Mouse (Mus musculus): Measurements from ENCODE around the gene Olfr628.
"Not testable (repeated sequence)": the region's sequence is repeated elsewhere in the genome, so short reads cannot be mapped to it uniquely, and the experiment has no call there.

Olfr628 gene

GRCm38 (mm10) chr7:103730074-103730473 lies at the start of gene Olfr628:
Gene Olfr628, plus strand, starts transcription at chr7:103730374.
- no peak for DNase-seq (ENCODE audit: low read depth)

GRCm38 (mm10) chr7:103682420-103682819 lies 47.8 kb upstream of the Olfr628 start, which contains the start of gene Olfr625-ps1:
Gene Olfr625-ps1, plus strand, starts transcription at chr7:103682720.
- no peak for DNase-seq (ENCODE audit: low read depth)

GRCm38 (mm10) chr7:103699469-103699868 lies 30.7 kb upstream of the Olfr628 start:
- DNase-seq (ENCODE audit: low read depth): no peak

- no peak for DNase-seq (ENCODE audit: low read depth)
Observed at GRCm38 (mm10) chr7:103712024-103712423, 18.1 kb upstream of the Olfr628 start.

- DNase-seq (ENCODE audit: low read depth): no peak
Observed at GRCm38 (mm10) chr7:103714371-103714770, 15.8 kb upstream of the Olfr628 start, which contains the start of gene Olfr243. Gene Olfr243, plus strand, starts transcription at chr7:103714671.

- DNase-seq (ENCODE audit: low read depth): not testable (repeated sequence)
Observed at GRCm38 (mm10) chr7:103716398-103716797, 13.8 kb upstream of the Olfr628 start.

- DNase-seq (ENCODE audit: low read depth): no peak
Observed at GRCm38 (mm10) chr7:103744843-103745242, 14.7 kb downstream of the Olfr628 start, which contains the start of gene Olfr629. Gene Olfr629, minus strand, starts transcription at chr7:103744943.

GRCm38 (mm10) chr7:103757233-103757632 lies 27.1 kb downstream of the Olfr628 start, which contains the start of gene Olfr630:
Gene Olfr630, minus strand, starts transcription at chr7:103757333.
- no peak for DNase-seq (ENCODE audit: low read depth)

- not testable (repeated sequence) for DNase-seq (ENCODE audit: low read depth)
Observed at GRCm38 (mm10) chr7:103762212-103762611, 32.0 kb downstream of the Olfr628 start.

GRCm38 (mm10) chr7:103767687-103768086 lies 37.5 kb downstream of the Olfr628 start:
- DNase-seq (ENCODE audit: low read depth): not testable (repeated sequence)

- no peak for DNase-seq (ENCODE audit: low read depth)
Observed at GRCm38 (mm10) chr7:103771494-103771893, 41.3 kb downstream of the Olfr628 start, which contains the start of gene Olfr69. Gene Olfr69, minus strand, starts transcription at chr7:103771594.

- not testable (repeated sequence) for DNase-seq (ENCODE audit: low read depth)
Observed at GRCm38 (mm10) chr7:103777652-103778051, 47.5 kb downstream of the Olfr628 start.

- no peak for DNase-seq (ENCODE audit: low read depth)
Observed at GRCm38 (mm10) chr7:103779598-103779997, 49.4 kb downstream of the Olfr628 start, which contains the start of gene Olfr68. Gene Olfr68, minus strand, starts transcription at chr7:103779698.

Data from fibroblast of lung, adult 2 months (primary cell).